Mouse (Mus musculus): ENCODE measurements around the gene Abcc4. TPM values are rescaled to one million over a fixed set of nuclear protein-coding genes. Genes with fewer than 3 reads are reported as not detected.

Abcc4 gene
- total and polyA plus RNA-seq, 2 experiments: 0.89 to 3.0 TPM

- Histone ChIP-seq H3K27me3 (ENCODE audit: control insufficient read depth, insufficient read depth, low read length) (no peaks in the 10 kb centered on the region), H3K4me1 (ENCODE audit: control insufficient read depth, insufficient read depth, low read length) (no peaks in the 10 kb centered on the region), H3K27ac (replicated peaks; ENCODE audit: insufficient read depth, low read depth, low read length) (no peak overlapping the region), H3K36me3 (ENCODE audit: control insufficient read depth, insufficient read depth, low read length) (no peaks in the 10 kb centered on the region), H3K9ac (ENCODE audit: low read depth, low read length) (no peak overlapping the region), H3K4me3 (ENCODE audit: insufficient read depth, low read depth, low read length) (no peak overlapping the region), H3K79me2 (ENCODE audit: control insufficient read depth, insufficient read depth, low read length) (no peaks in the 10 kb centered on the region)
- WGBS: 79% methylated on average over 7 of the region's 7 CpGs
- no peak for DNase-seq (ENCODE audit: extremely low read depth, low read depth, low spot score)
- TF ChIP-seq POLR2A (IDR thresholded peaks at IDR 0.05; ENCODE audit: extremely low read depth, insufficient read depth, low read length) (no peak), CTCF (IDR thresholded peaks at IDR 0.05; ENCODE audit: low read depth, low read length) (no peak)
Observed at GRCm38 (mm10) chr14:118700576-118700975, 5.4 kb downstream of the Abcc4 start.

- no peaks in the 10 kb centered on the region for H3K79me2 ChIP-seq (ENCODE audit: control insufficient read depth, insufficient read depth, low read length)
- no peak overlapping the region for H3K9ac ChIP-seq (ENCODE audit: low read depth, low read length)
- H3K36me3 ChIP-seq (ENCODE audit: control insufficient read depth, insufficient read depth, low read length): no peaks in the 10 kb centered on the region
- no peaks in the 10 kb centered on the region for H3K4me1 ChIP-seq (ENCODE audit: control insufficient read depth, insufficient read depth, low read length)
- H3K4me3 ChIP-seq (ENCODE audit: insufficient read depth, low read depth, low read length): no peak overlapping the region
- WGBS: 78% methylated on average over 5 of the region's 5 CpGs
- no peak for TF ChIP-seq POLR2A (IDR thresholded peaks at IDR 0.05; ENCODE audit: extremely low read depth, insufficient read depth, low read length)
- no peak for TF ChIP-seq CTCF (IDR thresholded peaks at IDR 0.05; ENCODE audit: low read depth, low read length)
- DNase-seq (ENCODE audit: extremely low read depth, low read depth, low spot score): no peak
- no peaks in the 10 kb centered on the region for H3K27me3 ChIP-seq (ENCODE audit: control insufficient read depth, insufficient read depth, low read length)
- no peak overlapping the region for H3K27ac ChIP-seq (replicated peaks; ENCODE audit: insufficient read depth, low read depth, low read length)
Observed at GRCm38 (mm10) chr14:118699963-118700362, 6.1 kb downstream of the Abcc4 start.

GRCm38 (mm10) chr14:118699508-118699907, 6.5 kb downstream of the Abcc4 start:
- 86% methylated on average over 10 of the region's 10 CpGs for WGBS
- Histone ChIP-seq H3K36me3 (ENCODE audit: control insufficient read depth, insufficient read depth, low read length) (no peaks in the 10 kb centered on the region), H3K4me1 (ENCODE audit: control insufficient read depth, insufficient read depth, low read length) (peaks cover under 1% of the 10 kb centered on the region; the same call in 1 of the 2 replicates)

GRCm38 (mm10) chr14:118696556-118697289, 9.3 kb downstream of the Abcc4 start:
- no peak for TF ChIP-seq CTCF (IDR thresholded peaks at IDR 0.05; ENCODE audit: low read depth, low read length)
- TF ChIP-seq POLR2A (IDR thresholded peaks at IDR 0.05; ENCODE audit: extremely low read depth, insufficient read depth, low read length): no peak
- Histone ChIP-seq H3K79me2 (ENCODE audit: control insufficient read depth, insufficient read depth, low read length) (no peaks in the 10 kb centered on the region), H3K9ac (ENCODE audit: low read depth, low read length) (no peak overlapping the region), H3K27me3 (ENCODE audit: control insufficient read depth, insufficient read depth, low read length) (no peaks in the 10 kb centered on the region), H3K36me3 (ENCODE audit: control insufficient read depth, insufficient read depth, low read length) (no peaks in the 10 kb centered on the region), H3K27ac (replicated peaks; ENCODE audit: insufficient read depth, low read depth, low read length) (no peak overlapping the region), H3K4me3 (ENCODE audit: insufficient read depth, low read depth, low read length) (no peak overlapping the region), H3K4me1 (ENCODE audit: control insufficient read depth, insufficient read depth, low read length) (peaks cover 2% of the 10 kb centered on the region; the same call in 1 of the 2 replicates)
- no peak for DNase-seq (ENCODE audit: extremely low read depth, low read depth, low spot score)
- WGBS: 97% methylated on average over 16 of the region's 16 CpGs

More at GRCm38 (mm10) chr14:118699508-118699907, 6.5 kb downstream of the Abcc4 start:
- Histone ChIP-seq H3K9ac (ENCODE audit: low read depth, low read length) (no peak overlapping the region), H3K79me2 (ENCODE audit: control insufficient read depth, insufficient read depth, low read length) (no peaks in the 10 kb centered on the region), H3K27ac (replicated peaks; ENCODE audit: insufficient read depth, low read depth, low read length) (no peak overlapping the region), H3K27me3 (ENCODE audit: control insufficient read depth, insufficient read depth, low read length) (no peaks in the 10 kb centered on the region), H3K4me3 (ENCODE audit: insufficient read depth, low read depth, low read length) (no peak overlapping the region)
- no peak for DNase-seq (ENCODE audit: extremely low read depth, low read depth, low spot score)
- no peak for TF ChIP-seq CTCF (IDR thresholded peaks at IDR 0.05; ENCODE audit: low read depth, low read length)
- no peak for TF ChIP-seq POLR2A (IDR thresholded peaks at IDR 0.05; ENCODE audit: extremely low read depth, insufficient read depth, low read length)

- H3K4me3 ChIP-seq (ENCODE audit: insufficient read depth, low read depth, low read length): no peak overlapping the region
- H3K9ac ChIP-seq (ENCODE audit: low read depth, low read length): no peak overlapping the region
- TF ChIP-seq CTCF (IDR thresholded peaks at IDR 0.05; ENCODE audit: low read depth, low read length): no peak
- TF ChIP-seq POLR2A (IDR thresholded peaks at IDR 0.05; ENCODE audit: extremely low read depth, insufficient read depth, low read length): no peak
- no peaks in the 10 kb centered on the region for H3K27me3 ChIP-seq (ENCODE audit: control insufficient read depth, insufficient read depth, low read length)
- H3K36me3 ChIP-seq (ENCODE audit: control insufficient read depth, insufficient read depth, low read length): no peaks in the 10 kb centered on the region
- no peak overlapping the region for H3K27ac ChIP-seq (replicated peaks; ENCODE audit: insufficient read depth, low read depth, low read length)
- DNase-seq (ENCODE audit: extremely low read depth, low read depth, low spot score): no peak
- 97% methylated on average over 11 of the region's 11 CpGs for WGBS
- peaks cover 2% of the 10 kb centered on the region; the same call in 1 of the 2 replicates for H3K4me1 ChIP-seq (ENCODE audit: control insufficient read depth, insufficient read depth, low read length)
- H3K79me2 ChIP-seq (ENCODE audit: control insufficient read depth, insufficient read depth, low read length): no peaks in the 10 kb centered on the region
Observed at GRCm38 (mm10) chr14:118695866-118696265, 10.2 kb downstream of the Abcc4 start.

- 38% methylated on average over 7 of the region's 7 CpGs for WGBS
- Histone ChIP-seq H3K27ac (replicated peaks; ENCODE audit: insufficient read depth, low read depth, low read length) (no peak overlapping the region), H3K9ac (ENCODE audit: low read depth, low read length) (no peak overlapping the region), H3K27me3 (ENCODE audit: control insufficient read depth, insufficient read depth, low read length) (no peaks in the 10 kb centered on the region), H3K36me3 (ENCODE audit: control insufficient read depth, insufficient read depth, low read length) (no peaks in the 10 kb centered on the region), H3K79me2 (ENCODE audit: control insufficient read depth, insufficient read depth, low read length) (no peaks in the 10 kb centered on the region), H3K4me3 (ENCODE audit: insufficient read depth, low read depth, low read length) (no peak overlapping the region), H3K4me1 (ENCODE audit: control insufficient read depth, insufficient read depth, low read length) (peaks cover 2% of the 10 kb centered on the region; the same call in 1 of the 2 replicates)
- peak; percentile 73 for DNase-seq (ENCODE audit: extremely low read depth, low read depth, low spot score)
- TF ChIP-seq POLR2A (IDR thresholded peaks at IDR 0.05; ENCODE audit: extremely low read depth, insufficient read depth, low read length): no peak
- TF ChIP-seq CTCF (IDR thresholded peaks at IDR 0.05; ENCODE audit: low read depth, low read length): no peak
Observed at GRCm38 (mm10) chr14:118694321-118694720, 11.7 kb downstream of the Abcc4 start.

Data from liver, adult 2 months (tissue).